Mouse (Mus musculus) MN1 (cell line): ENCODE measurements around the gene Pof1b.

Experiments used
- DNase-seq: peaks from one replicate; pipeline ENCODE4 v3.0.0-alpha.2; 2016; ENCODE audit warnings: low spot score

Pof1b gene

GRCm38 (mm10) chrX:112698508-112698907 is at the start of gene Pof1b:
TSS of gene Pof1b (minus strand) at chrX:112698651.
- no peak for DNase-seq

GRCm38 (mm10) chrX:112716587-112716986 is 18.1 kb upstream of the Pof1b start:
- no peak for DNase-seq

- DNase-seq: no peak
These were observed 4.1 kb downstream of the Pof1b start for GRCm38 (mm10) chrX:112694392-112694791.

GRCm38 (mm10) chrX:112680605-112681004 is 17.8 kb downstream of the Pof1b start:
- DNase-seq: no peak

- DNase-seq: no peak
These were observed 22.9 kb downstream of the Pof1b start for GRCm38 (mm10) chrX:112675525-112675924.

GRCm38 (mm10) chrX:112601306-112602120 is 96.9 kb downstream of the Pof1b start:
- no peak for DNase-seq

GRCm38 (mm10) chrX:112600511-112601305 is 97.7 kb downstream of the Pof1b start, which contains the start of gene Zfp711:
TSS of gene Zfp711 (plus strand) at chrX:112600526.
- no peak for DNase-seq
